Mouse (Mus musculus) embryonic facial prominence, embryonic 14.5 days (tissue): ENCODE data around the gene Csnk2b. TPM values are rescaled to one million over a fixed set of nuclear protein-coding genes. Genes with fewer than 3 reads are reported as not detected.
A peak's percentile ranks its signal among the peaks of the same experiment; 100 is the strongest.

Experiments used
- ATAC-seq: fragments of 200-750 bp; cut with Nextera tagmentation; 2 replicates; pipeline ENCODE4 v1.8.0; 2017; ENCODE audit warnings: low read depth, moderate number of reproducible peaks, moderate TSS enrichment
- DNase-seq: peaks from one replicate; pipeline ENCODE4 v3.0.0-alpha.2; 2015; ENCODE audit warnings: low spot score
- H3K27ac ChIP-seq: fragments of 300-500 bp; sonication (generic); replicated peaks from 2 replicates; pipeline ENCODE4 v1.5.1; 2014; ENCODE audit warnings: low read depth, mild to moderate bottlenecking, low read length, moderate library complexity
- H3K27me3 ChIP-seq: fragments of 300-500 bp; sonication (generic); replicated peaks from 2 replicates; pipeline ENCODE4 v1.6.1; 2014; ENCODE audit warnings: low read length; ENCODE audit not compliant: control insufficient read depth, insufficient read depth
- H3K36me3 ChIP-seq: fragments of 300-500 bp; sonication (generic); 2 replicates; pipeline ENCODE4 v1.6.1; 2014; ENCODE audit warnings: low read length, mixed read lengths; ENCODE audit not compliant: control insufficient read depth, insufficient read depth
- H3K4me1 ChIP-seq: fragments of 300-500 bp; sonication (generic); 2 replicates; pipeline ENCODE4 v1.6.1; 2014; ENCODE audit warnings: antibody characterized with exemption, low read length; ENCODE audit not compliant: control insufficient read depth, insufficient read depth
- H3K4me2 ChIP-seq: fragments of 300-500 bp; sonication (generic); 2 replicates; pipeline ENCODE4 v1.6.1; 2014; ENCODE audit warnings: low read depth, mild to moderate bottlenecking, low read length, moderate library complexity, mixed read lengths
- H3K4me3 ChIP-seq: fragments of 300-500 bp; sonication (generic); 2 replicates; pipeline ENCODE4 v1.5.1; 2014; ENCODE audit warnings: low read depth, mild to moderate bottlenecking, low read length
- H3K9ac ChIP-seq: fragments of 300-500 bp; sonication (generic); 2 replicates; pipeline ENCODE4 v1.6.1; 2014; ENCODE audit warnings: low read depth, mild to moderate bottlenecking, low read length, moderate library complexity, mixed read lengths
- H3K9me3 ChIP-seq: fragments of 300-500 bp; sonication (generic); 2 replicates; pipeline ENCODE4 v1.6.1; 2016; ENCODE audit warnings: low read length; ENCODE audit not compliant: control insufficient read depth
- WGBS: fragments of 180-500 bp; shearing (Covaris S2); extraction: QIAGEN DNeasy Blood & Tissue Kit; methylation state at CpG from one replicate; pipeline ENCODE4 v1.1.7; 2014; 5-methylcytosine and 5-hydroxymethylcytosine counted together
- polyA plus RNA-seq: library from polyadenylated mRNA; unstranded; fragments of >200 nt; fragmentation: Nextera tagmentation; extraction: Ambion mirVana; gene quantifications from 2 replicates; pipeline ENCODE4 v1.2.1, GENCODE M21; 2014

The Csnk2b gene
- 277 and 279 TPM in 2 replicates for polyA plus RNA-seq

GRCm38 (mm10) chr17:35121871-35122303 is at the start of gene Csnk2b:
Csnk2b (minus strand) TSS chr17:35122053.
- Histone ChIP-seq H3K27ac (peak within 1 kb of the TSS; percentile 92), H3K4me3 (peak within 1 kb of the TSS; percentile 88), H3K4me2 (peak within 1 kb of the TSS; percentile 93), H3K27me3 (no peaks in the 10 kb centered on the region), H3K36me3 (peaks cover 34% of the 10 kb centered on the region), H3K9ac (peak within 1 kb of the TSS; percentile 90), H3K9me3 (no peaks in the 10 kb centered on the region), H3K4me1 (peaks cover 15% of the 10 kb centered on the region)
- WGBS: 1% methylated on average over 19 of the region's 19 CpGs
- no peak; the same call in 1 of the 2 replicates for ATAC-seq
- peak; percentile 85 for DNase-seq

GRCm38 (mm10) chr17:35168541-35169207 is 46.8 kb upstream of the Csnk2b start:
- Histone ChIP-seq H3K36me3 (no peaks in the 10 kb centered on the region), H3K27me3 (no peaks in the 10 kb centered on the region), H3K27ac (no peak overlapping the region), H3K9me3 (no peaks in the 10 kb centered on the region), H3K9ac (no peak overlapping the region), H3K4me2 (no peak overlapping the region), H3K4me3 (no peak overlapping the region), H3K4me1 (peaks cover 13% of the 10 kb centered on the region)
- WGBS: 12% methylated on average over 4 of the region's 4 CpGs
- DNase-seq (peak; percentile 84), ATAC-seq (no peak)

GRCm38 (mm10) chr17:35167794-35168193 is 45.9 kb upstream of the Csnk2b start:
- DNase-seq (no peak), ATAC-seq (no peak)
- Histone ChIP-seq H3K36me3 (no peaks in the 10 kb centered on the region), H3K9ac (no peak overlapping the region), H3K4me2 (no peak overlapping the region), H3K27me3 (no peaks in the 10 kb centered on the region), H3K4me1 (peaks cover 13% of the 10 kb centered on the region), H3K27ac (no peak overlapping the region), H3K9me3 (no peaks in the 10 kb centered on the region), H3K4me3 (no peak overlapping the region)
- 90% methylated on average over 7 of the region's 7 CpGs for WGBS

GRCm38 (mm10) chr17:35166352-35167035 is 44.6 kb upstream of the Csnk2b start:
- WGBS: 73% methylated on average over 8 of the region's 8 CpGs
- Histone ChIP-seq H3K36me3 (peaks cover 8% of the 10 kb centered on the region), H3K4me3 (no peak overlapping the region), H3K9me3 (no peaks in the 10 kb centered on the region), H3K4me2 (peak overlapping the region; percentile 67), H3K27me3 (no peaks in the 10 kb centered on the region), H3K27ac (peak overlapping the region; percentile 95; the same call in 1 of the 2 replicates), H3K9ac (0 out of 2 replicates have a peak overlapping the region, but pooled peaks have one; percentile 62), H3K4me1 (peaks cover 21% of the 10 kb centered on the region)
- ATAC-seq (no peak), DNase-seq (peak; percentile 90)

GRCm38 (mm10) chr17:35165451-35166155 is 43.8 kb upstream of the Csnk2b start:
- Histone ChIP-seq H3K4me1 (peaks cover 21% of the 10 kb centered on the region), H3K27ac (peak overlapping the region; percentile 95), H3K9ac (peak overlapping the region; percentile 62), H3K36me3 (peaks cover 17% of the 10 kb centered on the region), H3K4me3 (peak overlapping the region; percentile 93), H3K27me3 (no peaks in the 10 kb centered on the region), H3K4me2 (peak overlapping the region; percentile 67), H3K9me3 (no peaks in the 10 kb centered on the region)
- ATAC-seq (peak; percentile 84), DNase-seq (no peak)
- 20% methylated on average over 12 of the region's 12 CpGs for WGBS

- ATAC-seq: peak; percentile 95
- Histone ChIP-seq H3K4me1 (peaks cover 21% of the 10 kb centered on the region), H3K9ac (peak within 1 kb of the TSS; percentile 99), H3K4me2 (peak within 1 kb of the TSS; percentile 84), H3K36me3 (peaks cover 25% of the 10 kb centered on the region), H3K27ac (peak within 1 kb of the TSS; percentile 95), H3K9me3 (no peaks in the 10 kb centered on the region), H3K4me3 (peak within 1 kb of the TSS; percentile 93), H3K27me3 (no peaks in the 10 kb centered on the region)
- WGBS: under 1% methylated on average over 46 of the region's 89 CpGs
- peak; percentile 100 for DNase-seq
Measured at GRCm38 (mm10) chr17:35164568-35165450, 43.0 kb upstream of the Csnk2b start, which contains the start of gene Prrc2a. Prrc2a (minus strand) TSS chr17:35164897.

- ATAC-seq: no peak
- WGBS: 0% methylated on average over 16 of the region's 28 CpGs
Measured at GRCm38 (mm10) chr17:35164218-35164567, 42.3 kb upstream of the Csnk2b start.

More at GRCm38 (mm10) chr17:35164218-35164567, 42.3 kb upstream of the Csnk2b start:
- Histone ChIP-seq H3K4me3 (peak overlapping the region; percentile 93), H3K27me3 (no peaks in the 10 kb centered on the region), H3K9ac (peak overlapping the region; percentile 99), H3K4me1 (peaks cover 21% of the 10 kb centered on the region), H3K9me3 (no peaks in the 10 kb centered on the region), H3K36me3 (peaks cover 31% of the 10 kb centered on the region), H3K27ac (peak overlapping the region; percentile 94), H3K4me2 (peak overlapping the region; percentile 84)
- DNase-seq: no peak
